In the genomic region with DNA sequence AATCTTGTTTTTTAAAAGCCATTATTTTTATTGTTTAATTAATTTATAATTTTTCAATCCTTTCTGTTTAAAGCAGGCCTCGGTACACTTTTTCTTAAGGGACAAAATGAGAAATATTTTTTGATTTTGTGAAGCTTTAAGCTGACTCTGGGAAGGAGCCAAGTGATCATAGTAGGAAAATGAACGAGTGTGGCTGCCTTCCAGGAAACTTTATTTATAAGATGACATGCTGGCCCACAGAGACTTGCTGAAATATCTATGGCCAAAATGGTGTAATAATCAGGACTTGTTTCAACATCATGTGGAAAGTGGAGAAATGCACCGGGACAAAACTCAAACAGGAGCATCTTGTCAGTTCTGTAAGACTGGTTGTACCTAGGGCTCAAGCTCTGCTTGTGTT, we compare ENCODE assay signal across 29 mouse cellular contexts. TPM values are rescaled to one million over a fixed set of nuclear protein-coding genes. Genes with fewer than 3 reads are reported as not detected.
DNase-seq lines count a peak whose midpoint lies in the region; ATAC-seq and TF ChIP-seq lines count a peak whose summit lies in the region.
"Had no signal": no experiment of that assay in that cellular context is flagged by ENCODE, and none has a peak within 500 bp of the region (broad histone marks: within the 10 kb centered on the region; RNA-seq: fewer than 3 reads in every experiment).

No protein-coding gene starts in this region.

- TF ChIP-seq EP300 in lung, postnatal 0 days (IDR thresholded peaks at IDR 0.05): no peak

- no peak overlapping the region for H3K27ac ChIP-seq in limb, embryonic 14.5 days (replicated peaks; ENCODE audit: low read depth, low read length)
- H3K27ac ChIP-seq in limb, embryonic 10.5 days: no peak overlapping the region
- H3K27ac ChIP-seq in lung, postnatal 0 days (ENCODE audit: low read length): no peak overlapping the region
- H3K27ac ChIP-seq: embryonic facial prominence, embryonic 13.5 days; forebrain, embryonic 12.5 days; forebrain, embryonic 15.5 days; heart, adult 2 months; heart, embryonic 10.5 days; heart, embryonic 13.5 days; hindbrain, embryonic 14.5 days; hindbrain, postnatal 0 days had no signal

- no peak overlapping the region for H3K4me2 ChIP-seq in limb, embryonic 14.5 days (replicated peaks; ENCODE audit: low read depth, low read length, severe bottlenecking)
- no peak overlapping the region for H3K4me2 ChIP-seq in lung, postnatal 0 days (replicated peaks; ENCODE audit: low read depth, low read length)
- H3K4me2 ChIP-seq: embryonic facial prominence, embryonic 13.5 days; forebrain, embryonic 12.5 days; forebrain, embryonic 15.5 days; heart, embryonic 13.5 days; hindbrain, embryonic 14.5 days had no signal

- no peaks in the 10 kb centered on the region for H3K36me3 ChIP-seq in limb, embryonic 14.5 days (ENCODE audit: control insufficient read depth, insufficient read depth, low read length)
- no peaks in the 10 kb centered on the region for H3K36me3 ChIP-seq in limb, embryonic 10.5 days
- H3K36me3 ChIP-seq in lung, postnatal 0 days (ENCODE audit: insufficient read depth, low read length): no peaks in the 10 kb centered on the region
- H3K36me3 ChIP-seq: embryonic facial prominence, embryonic 13.5 days; forebrain, embryonic 12.5 days; forebrain, embryonic 15.5 days; heart, embryonic 10.5 days; heart, embryonic 13.5 days had no signal

- no peaks in the 10 kb centered on the region for H3K9me3 ChIP-seq in limb, embryonic 14.5 days (ENCODE audit: control insufficient read depth, low read length)
- no peaks in the 10 kb centered on the region for H3K9me3 ChIP-seq in limb, embryonic 10.5 days (replicated peaks)
- no peaks in the 10 kb centered on the region for H3K9me3 ChIP-seq in lung, postnatal 0 days (ENCODE audit: low read length)
- H3K9me3 ChIP-seq: embryonic facial prominence, embryonic 13.5 days; forebrain, embryonic 12.5 days; forebrain, embryonic 15.5 days; heart, embryonic 10.5 days; heart, embryonic 13.5 days had no signal

- no peak for TF ChIP-seq POLR2A in limb, embryonic 14.5 days (IDR thresholded peaks at IDR 0.05; ENCODE audit: borderline replicate concordance, extremely low read depth, insufficient read depth, insufficient read length)
- no peak for TF ChIP-seq POLR2A in lung, adult 2 months (IDR thresholded peaks at IDR 0.05; ENCODE audit: borderline replicate concordance, extremely low read depth, low read depth, low read length)

- 61% methylated on average over 3 of the region's 3 CpGs for WGBS in limb, embryonic 14.5 days
- WGBS in limb, embryonic 10.5 days: 90% methylated on average over 3 of the region's 3 CpGs
- WGBS in lung, postnatal 0 days: 47% methylated on average over 3 of the region's 3 CpGs
- 51% methylated on average over 3 of the region's 3 CpGs for WGBS in lung, adult 2 months

- peak; percentile 33 for DNase-seq in limb, embryonic 14.5 days (ENCODE audit: low spot score)
- DNase-seq in limb, embryonic 10.5 days (ENCODE audit: low spot score): no peak
- peak; percentile 39 for DNase-seq in lung, postnatal 0 days (ENCODE audit: low spot score)
- DNase-seq in lung, adult 2 months: no peak
- peak; percentile 68 for DNase-seq in adipocyte (ENCODE audit: low spot score)
- DNase-seq in gonadal fat pad, adult 2 months (ENCODE audit: low read depth): peak; percentile 38
- no peak for DNase-seq in cerebellum, adult 11-12 months
- DNase-seq: adrenal gland, adult 2 months; adrenal gland, postnatal 36 days; cerebellum, adult 2 months; cerebellum, adult 9-11 months; cerebellum, postnatal 25 days; gastrocnemius, postnatal 25 days; heart, adult 2 months; heart, postnatal 14 days; heart, postnatal 4 days had no signal

- H3K9ac ChIP-seq in limb, embryonic 14.5 days (ENCODE audit: low read depth, low read length, severe bottlenecking): no peak overlapping the region
- H3K9ac ChIP-seq in lung, postnatal 0 days (replicated peaks; ENCODE audit: low read depth): no peak overlapping the region
- H3K9ac ChIP-seq: embryonic facial prominence, embryonic 13.5 days; forebrain, embryonic 12.5 days; forebrain, embryonic 15.5 days; heart, embryonic 13.5 days; hindbrain, embryonic 14.5 days had no signal

- no peak for TF ChIP-seq CTCF in lung, postnatal 0 days (IDR thresholded peaks at IDR 0.05)
- no peak for TF ChIP-seq CTCF in lung, adult 2 months (IDR thresholded peaks at IDR 0.05; ENCODE audit: insufficient read depth, low read length)

- no peak for ATAC-seq in limb, embryonic 14.5 days (ENCODE audit: low FRiP score, low read depth)
- no peak for ATAC-seq in lung, postnatal 0 days
- no peak for ATAC-seq in monocyte, adult 5-6 weeks (replicated peaks; ENCODE audit: insufficient number of reproducible peaks, low FRiP score, low TSS enrichment, poor library complexity, severe bottlenecking)
- ATAC-seq: forebrain, embryonic 15.5 days; hindbrain, postnatal 0 days; Patski had no signal

- no peaks in the 10 kb centered on the region; the same call in 1 of the 2 replicates for H3K27me3 ChIP-seq in limb, embryonic 14.5 days (ENCODE audit: control insufficient read depth, insufficient read depth, low read length)
- H3K27me3 ChIP-seq in limb, embryonic 10.5 days (ENCODE audit: low read depth, poor library complexity, severe bottlenecking): peaks cover 76% of the 10 kb centered on the region
- no peaks in the 10 kb centered on the region for H3K27me3 ChIP-seq in lung, postnatal 0 days (replicated peaks; ENCODE audit: insufficient read depth, low read length)
- H3K27me3 ChIP-seq: forebrain, embryonic 15.5 days; heart, embryonic 13.5 days had no signal

- H3K4me3 ChIP-seq in limb, embryonic 14.5 days (replicated peaks; ENCODE audit: low read length): no peak overlapping the region
- H3K4me3 ChIP-seq in limb, embryonic 10.5 days: no peak overlapping the region
- H3K4me3 ChIP-seq in lung, postnatal 0 days (ENCODE audit: low read depth, low read length): no peak overlapping the region
- no peak overlapping the region for H3K4me3 ChIP-seq in lung, adult 2 months (replicated peaks; ENCODE audit: extremely low read depth, low read depth, low read length)
- H3K4me3 ChIP-seq: embryonic facial prominence, embryonic 13.5 days; forebrain, embryonic 12.5 days; forebrain, embryonic 15.5 days; heart, adult 2 months; heart, embryonic 10.5 days; heart, embryonic 13.5 days had no signal

- H3K4me1 ChIP-seq in limb, embryonic 14.5 days (ENCODE audit: control insufficient read depth, insufficient read depth, low read length): no peaks in the 10 kb centered on the region
- no peaks in the 10 kb centered on the region for H3K4me1 ChIP-seq in limb, embryonic 10.5 days
- H3K4me1 ChIP-seq in lung, postnatal 0 days (ENCODE audit: insufficient read depth, low read depth, low read length): no peaks in the 10 kb centered on the region
- no peaks in the 10 kb centered on the region for H3K4me1 ChIP-seq in lung, adult 2 months (ENCODE audit: control insufficient read depth, insufficient read depth, low read length)
- H3K4me1 ChIP-seq: embryonic facial prominence, embryonic 13.5 days; forebrain, embryonic 12.5 days; forebrain, embryonic 15.5 days; heart, embryonic 10.5 days; heart, embryonic 13.5 days had no signal

RNA-seq across cellular contexts. Expression of a gene that starts 11.0 kb away (rescaled TPM):
- polyA plus RNA-seq in limb, embryonic 14.5 days (2012; rRNA removed): 0.97 and 1.1 TPM in 2 replicates
- 2.0 and 2.6 TPM in 2 replicates for polyA plus RNA-seq in limb, embryonic 14.5 days (2014; fragmentation: Nextera tagmentation; extraction: Ambion mirVana)
- polyA plus RNA-seq in limb, embryonic 10.5 days (2016; fragmentation: Nextera tagmentation; extraction: Ambion mirVana): 0.11 and 0.13 TPM in 2 replicates
- 0.32 and 0.61 TPM in 2 replicates for polyA plus RNA-seq in lung, postnatal 0 days (2015; fragmentation: Nextera tagmentation; extraction: Ambion mirVana)
- 0.06 and 0.07 TPM in 2 replicates for polyA plus RNA-seq in lung, adult 2 months (2012; rRNA removed)
- 0.08 and 0.16 TPM in 2 replicates for polyA plus RNA-seq in gonadal fat pad, adult 2 months (2012; rRNA removed)
- total RNA-seq in monocyte, adult 5-6 weeks (2017): not detected in 3 replicates
- total RNA-seq: common myeloid progenitor, adult 5-6 weeks; ES-E14; gastrocnemius, adult 8-10 months; gastrocnemius, postnatal 25 days; granulocyte monocyte progenitor cell, adult 5-6 weeks; heart, adult 2 months; heart, postnatal 14 days; heart, postnatal 4 days had no signal
- polyA plus RNA-seq: forebrain, embryonic 12.5 days; heart, adult 2 months; heart, embryonic 13.5 days; Patski had no signal

Comparison
In these comparisons a context has a peak if more than half of its experiments do, and no peak if none do; other contexts are left out.
1. DNase-seq: peak in limb, embryonic 14.5 days (single experiment), lung, postnatal 0 days (single experiment), adipocyte (single experiment) and gonadal fat pad, adult 2 months (single experiment); none in limb, embryonic 10.5 days (single experiment), lung, adult 2 months (single experiment) and cerebellum, adult 11-12 months (single experiment).